Mouse (Mus musculus): ENCODE measurements at regions not wholly inside any gene's neighbourhood (a gene's known extent, or its start where the extent isn't known, plus 50 kb on each side); places are given as distances from the start of the nearest gene placed in this dataset.
A peak's percentile ranks its signal among the peaks of the same experiment; 100 is the strongest.

DNA sequence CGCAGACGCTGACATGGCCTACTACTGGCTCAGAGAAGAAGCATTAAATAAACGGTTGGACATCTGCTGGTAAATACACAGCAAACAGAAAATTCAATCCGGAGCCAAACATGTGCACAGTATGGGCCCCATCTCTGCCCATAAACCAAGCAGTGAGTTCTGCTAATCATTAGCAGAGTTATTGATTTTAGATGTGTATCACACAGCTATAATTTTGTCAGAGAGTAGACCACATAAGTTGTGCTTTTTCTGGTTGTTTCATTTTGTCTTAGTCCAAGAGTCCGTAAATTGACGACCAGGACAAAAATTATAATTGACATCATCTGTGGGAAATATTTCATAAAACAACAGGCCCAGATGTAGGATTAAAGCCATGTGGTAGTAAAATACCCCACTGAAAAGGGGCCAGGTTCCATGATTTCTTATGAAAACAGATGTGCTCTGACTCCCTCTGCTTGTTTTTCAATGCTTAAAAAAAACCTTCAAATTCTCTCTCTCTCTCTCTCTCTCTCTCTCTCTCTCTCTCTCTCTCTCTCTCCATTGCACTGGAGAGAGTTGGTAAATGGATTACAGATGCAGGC is 339.3 kb downstream of the Hao1 start:
- ATAC-seq (ENCODE audit: low TSS enrichment): no peak

- no peak for ATAC-seq (ENCODE audit: low TSS enrichment)
Observed at GRCm38 (mm10) chr2:134203252-134203651, 350.9 kb downstream of the Hao1 start.

DNA sequence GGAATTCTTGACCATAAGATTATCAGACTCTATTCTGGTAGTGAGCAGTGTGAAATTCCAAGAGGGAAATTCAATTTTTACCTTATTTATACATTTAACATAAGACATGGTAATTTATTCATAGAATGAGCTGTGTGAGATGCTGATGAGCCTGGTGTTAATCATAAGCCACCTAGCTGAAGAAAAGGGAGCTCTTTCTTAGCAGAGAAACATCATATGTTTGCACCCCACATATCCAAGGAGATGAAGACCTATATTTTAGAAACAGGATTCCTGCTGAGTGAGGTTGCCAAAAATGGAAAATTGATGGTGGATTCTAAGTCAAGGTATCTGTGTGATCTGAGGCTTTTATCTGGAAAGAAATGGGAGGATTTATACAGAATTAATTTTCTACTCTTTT is 358.2 kb downstream of the Hao1 start:
- peak; percentile 96 for ATAC-seq (ENCODE audit: low TSS enrichment)

- no peak for ATAC-seq (ENCODE audit: low TSS enrichment)
Observed at GRCm38 (mm10) chr2:134189435-134190063, 364.6 kb downstream of the Hao1 start.
